Mouse (Mus musculus) liver, embryonic 14.5 days (tissue): ENCODE results near the gene Fam71e2. TPM values are rescaled to one million over a fixed set of nuclear protein-coding genes. Genes with fewer than 3 reads are reported as not detected.

Experiments
- ATAC-seq: fragments of 200-750 bp; cut with Nextera tagmentation; 2 replicates; pipeline ENCODE4 v1.8.0; 2017; ENCODE audit warnings: moderate number of reproducible peaks, mild to moderate bottlenecking, moderate library complexity; ENCODE audit not compliant: insufficient read depth
- DNase-seq, 3 experiments: peaks; one replicate each; pipeline ENCODE4 v3.0.0-alpha.2; 2012 to 2013; ENCODE audit warnings: low read depth in 3 of 3, low spot score in 3 of 3
- H3K27ac ChIP-seq: fragments of 300-500 bp; sonication (generic); 2 replicates; pipeline ENCODE4 v1.5.1; 2014; ENCODE audit warnings: moderate library complexity, mild to moderate bottlenecking, control low read depth, inconsistent platforms
- H3K27me3 ChIP-seq: fragments of 300-500 bp; sonication (generic); 2 replicates; pipeline ENCODE4 v1.6.1; 2014; ENCODE audit warnings: mild to moderate bottlenecking, low read length, moderate library complexity; ENCODE audit not compliant: control insufficient read depth, insufficient read depth
- H3K36me3 ChIP-seq: fragments of 300-500 bp; sonication (generic); replicated peaks from 2 replicates; pipeline ENCODE4 v1.6.1; 2014; ENCODE audit warnings: low read depth; ENCODE audit not compliant: control insufficient read depth, insufficient read depth
- H3K4me1 ChIP-seq, 2 experiments: fragments of 200-500 bp in 1 of 2; fragments of 300-500 bp in 1 of 2; sonication (generic) in 1 of 2; replicated peaks; 2 replicates each; pipeline ENCODE4 v1.6.1; 2012 to 2014; ENCODE audit warnings: antibody characterized with exemption in 1 of 2, inconsistent platforms in 1 of 2, low read length in 1 of 2; ENCODE audit not compliant: control insufficient read depth in 2 of 2, insufficient read depth in 2 of 2
- H3K4me2 ChIP-seq: fragments of 300-500 bp; sonication (generic); 2 replicates; pipeline ENCODE4 v1.6.1; 2014; ENCODE audit warnings: low read depth, mild to moderate bottlenecking, control low read depth, moderate library complexity
- H3K4me3 ChIP-seq, 2 experiments: fragments of 200-500 bp in 1 of 2; fragments of 300-500 bp in 1 of 2; sonication (generic) in 1 of 2; 2 replicates each; pipeline ENCODE4 v1.5.1; 2012 to 2014; ENCODE audit warnings: low read depth in 2 of 2, low read length in 2 of 2, mild to moderate bottlenecking in 2 of 2, control low read depth in 1 of 2, inconsistent platforms in 1 of 2, moderate library complexity in 1 of 2; ENCODE audit not compliant: insufficient read depth in 1 of 2
- H3K9ac ChIP-seq: fragments of 300-500 bp; sonication (generic); replicated peaks from 2 replicates; pipeline ENCODE4 v1.6.1; 2014; ENCODE audit warnings: mild to moderate bottlenecking, control low read depth, moderate library complexity
- H3K9me3 ChIP-seq: fragments of 300-500 bp; sonication (generic); 2 replicates; pipeline ENCODE4 v1.6.1; 2016; ENCODE audit warnings: low read length, mixed read lengths; ENCODE audit not compliant: control insufficient read depth
- CTCF ChIP-seq: IDR thresholded peaks from 2 replicates; pipeline ENCODE4 v1.5.1; 2016; ENCODE audit warnings: antibody characterized with exemption, low read depth, control low read depth
- EP300 ChIP-seq: IDR thresholded peaks from 2 replicates; pipeline ENCODE4 v1.6.1; 2016; ENCODE audit warnings: antibody characterized with exemption, low read depth
- WGBS: fragments of 180-500 bp; shearing (Covaris S2); extraction: QIAGEN DNeasy Blood & Tissue Kit; methylation state at CpG from one replicate; pipeline ENCODE4 v1.1.7; 2014; ENCODE audit not compliant: insufficient replicate concordance; 5-methylcytosine and 5-hydroxymethylcytosine counted together
- polyA plus RNA-seq, 2 experiments: library from polyadenylated mRNA; depleted of rRNA in 1 of 2; stranded (reverse) in 1 of 2; unstranded in 1 of 2; fragments of >200 nt; fragmentation: Nextera tagmentation in 1 of 2; extraction: Ambion mirVana in 1 of 2; gene quantifications; 2 replicates each; pipeline versions ENCODE4 v1.2.1 to v1.2.3; 2012 to 2014

The Fam71e2 gene
- polyA plus RNA-seq, 2 experiments: not detected

DNA sequence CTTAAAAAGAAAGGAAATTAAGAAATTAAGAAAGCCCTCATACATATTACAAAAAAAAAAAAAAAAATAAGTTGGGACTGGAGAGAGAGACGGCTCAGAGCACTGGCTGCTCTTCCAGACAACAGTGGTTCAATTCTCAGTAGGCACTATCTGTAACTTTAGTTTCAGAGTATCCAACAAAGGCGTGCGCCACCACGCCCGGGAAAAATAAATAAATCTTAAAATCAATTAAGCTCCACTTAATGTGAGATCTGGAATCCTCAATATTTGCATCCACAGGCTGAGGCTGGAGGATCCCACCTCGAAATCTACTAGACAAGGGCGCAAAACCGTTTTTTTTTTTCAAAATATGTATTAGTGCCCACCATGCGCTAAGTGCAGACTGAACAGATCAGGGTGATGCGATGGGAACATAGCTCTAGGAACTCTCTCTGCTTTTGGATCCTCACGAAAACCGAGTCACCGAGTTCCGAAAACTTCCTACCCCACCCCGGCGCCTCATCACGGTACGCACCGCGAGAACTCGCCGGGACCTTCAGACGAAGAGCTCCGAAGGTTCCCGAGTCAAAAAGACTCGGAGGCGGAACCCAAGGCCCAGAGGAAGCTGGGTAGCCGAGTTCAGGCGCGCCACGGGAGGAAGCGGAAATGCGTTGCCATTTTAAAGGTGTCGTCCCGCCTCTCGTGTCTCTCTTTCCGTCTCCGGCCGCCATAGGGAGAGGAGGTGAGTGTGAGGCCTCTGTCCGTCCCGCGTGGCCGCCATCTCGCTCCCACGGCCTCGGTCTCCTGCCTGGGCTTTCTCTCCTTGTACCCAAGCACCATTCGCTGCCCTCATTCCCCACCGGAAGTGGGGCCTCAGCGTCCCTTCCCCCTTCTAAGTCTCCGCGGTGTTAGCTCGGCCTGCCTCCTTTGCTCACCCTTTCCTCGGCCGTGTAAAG is 21.4 kb upstream of the Fam71e2 start, which contains the start of gene Rpl28:
Gene Rpl28 (plus strand): TSS at position 597 of the 935 bp plus-strand sequence.
- Histone ChIP-seq H3K4me2 (peak within 1 kb of the TSS; percentile 97), H3K4me3 (peak within 1 kb of the TSS; percentile 87 to 92), H3K36me3 (peaks cover 38% of the 10 kb centered on the region), H3K4me1 (peaks cover 8 to 23% of the 10 kb centered on the region in 2 experiments), H3K27me3 (no peaks in the 10 kb centered on the region), H3K27ac (peak within 1 kb of the TSS; percentile 98), H3K9ac (peak within 1 kb of the TSS; percentile 98), H3K9me3 (no peaks in the 10 kb centered on the region)
- DNase-seq (peak; percentile 94 to 98 (median 94)), ATAC-seq (peak; percentile 84)
- TF ChIP-seq EP300 (no peak), CTCF (no peak; the same call in 1 of the 2 replicates)
- WGBS: 1% methylated on average over 54 of the region's 54 CpGs

DNA sequence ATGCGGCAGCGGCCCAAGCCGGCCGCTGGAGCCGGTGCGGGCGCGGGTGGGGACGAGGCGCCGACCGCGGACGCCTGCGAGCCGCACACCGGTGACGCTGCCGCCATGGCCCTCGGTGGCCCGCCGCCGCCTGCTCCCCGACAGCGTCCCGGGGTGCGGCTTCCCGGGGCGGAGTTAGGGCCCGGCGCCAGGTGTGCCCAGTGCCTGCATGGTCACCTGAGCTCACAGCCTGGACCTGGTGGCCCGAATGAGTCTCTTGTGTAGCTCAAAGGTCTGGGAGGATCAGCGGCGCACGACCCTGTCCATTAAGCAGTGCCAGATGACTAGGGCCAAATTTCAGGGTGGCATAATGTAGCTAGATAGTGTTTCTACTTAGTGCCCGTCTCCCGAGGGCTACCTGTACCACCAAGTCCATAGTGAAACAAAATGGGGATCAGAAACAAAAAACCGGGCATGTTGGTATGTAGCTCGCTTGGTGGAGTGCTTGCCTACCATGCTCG is 18.4 kb upstream of the Fam71e2 start, which contains the start of gene Tmem238:
Gene Tmem238 (minus strand): TSS at position 221 of the 500 bp plus-strand sequence.
- no peak for DNase-seq
- H3K9ac ChIP-seq: peak within 1 kb of the TSS; percentile 84
- H3K27me3 ChIP-seq: no peaks in the 10 kb centered on the region
- TF ChIP-seq EP300 (no peak), CTCF (no peak)
- ATAC-seq: peak; percentile 34; the same call in 1 of the 2 replicates
- no peaks in the 10 kb centered on the region for H3K9me3 ChIP-seq
- WGBS: 9% methylated on average over 40 of the region's 40 CpGs
- peak within 1 kb of the TSS; percentile 63 to 72 for H3K4me3 ChIP-seq
- peak within 1 kb of the TSS; percentile 31 for H3K27ac ChIP-seq
- peaks cover 6 to 23% of the 10 kb centered on the region in 2 experiments for H3K4me1 ChIP-seq
- peaks cover 11% of the 10 kb centered on the region for H3K36me3 ChIP-seq
- H3K4me2 ChIP-seq: peak within 1 kb of the TSS; percentile 85

DNA sequence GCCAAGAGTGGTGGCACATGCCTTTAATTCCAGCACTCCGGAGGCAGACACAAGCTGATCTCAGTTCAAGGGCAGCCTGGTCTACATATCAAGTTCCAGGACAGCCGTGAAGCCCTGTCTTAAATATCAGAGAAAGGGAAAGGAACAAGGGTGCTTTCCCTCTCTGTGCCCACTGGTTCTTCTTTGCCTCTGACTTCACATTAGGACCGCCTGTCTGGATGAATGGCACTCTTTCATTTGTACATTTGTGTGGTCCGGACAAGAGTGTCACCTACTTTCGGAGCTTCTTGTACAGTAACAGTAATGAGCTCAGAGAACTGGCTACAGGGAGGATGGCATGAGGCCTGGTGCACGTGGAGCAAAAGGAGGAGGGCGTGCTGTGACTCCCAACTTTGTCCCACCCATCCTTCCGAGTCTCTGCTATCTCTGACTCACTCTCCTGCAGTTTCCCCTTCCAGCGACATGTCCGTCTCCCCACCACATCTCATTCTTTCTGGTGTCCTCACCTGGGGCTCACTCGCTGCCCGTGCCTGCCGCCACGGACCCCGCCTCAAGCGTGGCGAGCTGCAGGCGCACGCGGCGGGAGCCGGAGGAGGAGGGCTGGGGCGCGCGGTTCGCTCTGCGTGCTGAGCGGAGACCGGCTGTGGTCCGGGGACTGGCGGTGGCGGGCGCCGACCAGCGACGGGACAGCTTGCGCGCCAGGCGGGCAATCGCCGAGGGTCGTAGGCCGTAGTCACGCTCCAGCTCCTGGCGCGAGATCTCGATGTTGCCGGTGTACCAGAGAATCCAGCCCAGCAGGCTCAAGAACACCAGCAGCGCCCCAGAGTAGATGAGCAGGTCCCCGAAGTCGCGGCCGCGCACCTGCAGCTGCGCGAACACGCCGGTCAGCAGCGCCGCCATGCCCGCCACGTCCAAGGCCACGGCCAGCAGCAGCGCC is 17.7 kb upstream of the Fam71e2 start:
- Histone ChIP-seq H3K4me3 (peak overlapping the region; percentile 63 to 72), H3K9me3 (no peaks in the 10 kb centered on the region), H3K27ac (peak overlapping the region; percentile 31), H3K9ac (peak overlapping the region; percentile 84), H3K4me2 (peak overlapping the region; percentile 85), H3K27me3 (no peaks in the 10 kb centered on the region), H3K4me1 (peaks cover 7 to 20% of the 10 kb centered on the region in 2 experiments), H3K36me3 (peaks cover 4% of the 10 kb centered on the region)
- under 1% methylated on average over 64 of the region's 64 CpGs for WGBS
- peak; percentile 48 for ATAC-seq
- TF ChIP-seq EP300 (no peak), CTCF (peak; percentile 20; the same call in 1 of the 2 replicates)
- DNase-seq: no peak

DNA sequence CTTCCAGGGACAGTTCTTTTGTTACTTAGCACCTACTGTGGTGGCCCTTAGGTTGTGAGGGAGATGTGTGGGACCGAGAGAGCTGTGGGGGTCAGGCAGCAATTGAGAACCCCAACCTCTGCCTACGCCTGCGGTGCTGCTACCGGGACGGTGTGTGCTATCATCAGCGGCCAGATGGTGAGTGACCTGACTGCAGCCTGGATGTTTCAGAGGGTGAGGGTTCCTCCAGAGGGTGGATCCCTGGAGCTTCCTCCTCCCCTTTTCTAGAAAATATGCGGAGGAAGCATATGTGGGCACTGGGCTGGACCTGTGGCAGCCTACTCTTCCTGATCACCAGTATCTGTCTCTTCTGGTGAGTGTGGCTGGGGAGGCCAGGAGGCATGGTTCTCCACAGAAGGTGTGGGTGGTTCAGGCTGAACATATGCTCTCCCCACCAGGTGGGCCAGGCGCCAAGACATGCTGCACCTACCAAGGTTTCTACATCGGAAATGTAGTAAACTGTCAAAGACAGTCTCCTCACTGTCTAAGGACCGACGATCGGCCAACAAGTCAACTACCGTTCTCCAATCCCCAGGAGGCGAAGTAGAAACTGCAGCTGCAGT is 12.7 kb upstream of the Fam71e2 start:
- 43% methylated on average over 14 of the region's 14 CpGs for WGBS
- H3K4me2 ChIP-seq: peak overlapping the region; percentile 20; the same call in 1 of the 2 replicates

More for the DNA sequence above, 12.7 kb upstream of the Fam71e2 start:
- no peak overlapping the region; the same call in 1 of the 2 replicates for H3K9ac ChIP-seq
- no peaks in the 10 kb centered on the region for H3K9me3 ChIP-seq
- H3K27me3 ChIP-seq: peaks cover 5% of the 10 kb centered on the region
- no peaks in the 10 kb centered on the region for H3K36me3 ChIP-seq
- H3K4me3 ChIP-seq: no peak overlapping the region
- ATAC-seq: peak; percentile 70
- H3K4me1 ChIP-seq: peaks cover 9 to 15% of the 10 kb centered on the region in 2 experiments
- no peak for TF ChIP-seq EP300
- no peak for TF ChIP-seq CTCF
- H3K27ac ChIP-seq: no peak overlapping the region
- no peak for DNase-seq
